Mouse (Mus musculus): ENCODE data around the gene Grid2.

Grid2 gene

GRCm38 (mm10) chr6:64063858-64064257 is 808.2 kb downstream of the Grid2 start:
- DNase-seq (ENCODE audit: low read depth, low spot score), result no peak

GRCm38 (mm10) chr6:64064704-64065103 is 809.0 kb downstream of the Grid2 start:
- no peak for DNase-seq (ENCODE audit: low read depth, low spot score)

GRCm38 (mm10) chr6:64073406-64073805 is 817.7 kb downstream of the Grid2 start:
- DNase-seq (ENCODE audit: low read depth, low spot score), result no peak

DNA sequence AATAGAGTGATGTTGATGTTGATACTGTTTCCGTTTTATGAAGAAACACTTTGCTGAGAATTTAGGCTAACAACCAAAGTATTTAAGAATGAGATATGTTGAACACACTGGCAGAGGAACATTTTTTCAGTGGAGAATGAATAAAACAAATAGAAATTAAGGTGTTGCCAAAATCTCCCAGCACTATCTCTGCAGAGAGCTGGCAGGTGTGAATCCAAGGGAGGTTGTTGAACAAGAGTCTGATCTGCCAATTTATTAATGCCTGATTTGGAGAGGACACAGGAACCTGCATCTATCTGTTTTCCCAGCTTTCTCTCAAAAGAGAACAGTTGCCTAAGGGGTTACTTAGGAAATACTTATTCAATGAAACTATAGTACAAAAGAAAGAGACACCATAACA is 822.2 kb downstream of the Grid2 start:
- DNase-seq (ENCODE audit: low read depth, low spot score), result no peak

DNA sequence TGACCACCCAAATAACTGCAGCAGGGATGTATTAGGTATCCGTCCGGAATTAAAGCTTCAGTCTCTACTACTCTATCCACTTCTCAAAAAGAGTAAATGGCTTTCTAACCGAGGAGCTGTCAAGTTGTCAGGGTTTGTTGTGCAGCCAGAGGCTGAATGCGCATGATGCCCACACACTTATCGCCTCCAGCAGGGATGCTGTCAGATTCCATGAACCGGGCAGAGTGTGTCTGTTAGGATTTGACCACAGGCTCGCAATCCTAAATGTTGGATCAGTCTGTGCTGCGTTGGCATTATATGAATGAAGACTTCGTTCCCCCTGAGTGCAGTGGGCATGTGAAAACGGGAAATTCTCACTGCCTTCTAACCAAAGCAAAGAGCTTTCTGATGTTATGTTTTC is 843.0 kb downstream of the Grid2 start:
- DNase-seq (ENCODE audit: low read depth, low spot score), result no peak

GRCm38 (mm10) chr6:64114594-64114993 is 858.9 kb downstream of the Grid2 start:
- no peak for DNase-seq (ENCODE audit: low read depth, low spot score)

GRCm38 (mm10) chr6:64136275-64136674 is 880.6 kb downstream of the Grid2 start:
- DNase-seq (ENCODE audit: low read depth, low spot score), result no peak

DNA sequence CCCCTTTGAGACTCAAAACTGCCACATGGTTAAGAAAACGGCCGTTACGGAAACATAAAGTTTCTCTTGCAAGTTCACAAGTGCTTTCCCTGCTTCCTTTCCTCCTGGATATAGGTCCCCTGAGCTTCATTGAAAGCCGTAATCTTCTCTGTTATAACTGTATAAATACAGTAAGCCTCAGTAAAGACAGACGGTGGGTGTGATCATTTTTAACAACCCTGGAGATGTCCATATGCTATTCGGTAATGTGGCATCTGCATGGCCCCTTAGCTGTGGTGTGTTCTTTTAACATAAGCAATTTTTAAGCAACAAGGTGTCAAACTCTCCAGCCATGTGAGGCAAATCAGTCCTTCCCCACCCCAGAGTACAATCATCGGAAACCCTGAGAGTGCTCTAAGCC is 892.9 kb downstream of the Grid2 start:
- DNase-seq (ENCODE audit: low read depth, low spot score), result no peak

DNA sequence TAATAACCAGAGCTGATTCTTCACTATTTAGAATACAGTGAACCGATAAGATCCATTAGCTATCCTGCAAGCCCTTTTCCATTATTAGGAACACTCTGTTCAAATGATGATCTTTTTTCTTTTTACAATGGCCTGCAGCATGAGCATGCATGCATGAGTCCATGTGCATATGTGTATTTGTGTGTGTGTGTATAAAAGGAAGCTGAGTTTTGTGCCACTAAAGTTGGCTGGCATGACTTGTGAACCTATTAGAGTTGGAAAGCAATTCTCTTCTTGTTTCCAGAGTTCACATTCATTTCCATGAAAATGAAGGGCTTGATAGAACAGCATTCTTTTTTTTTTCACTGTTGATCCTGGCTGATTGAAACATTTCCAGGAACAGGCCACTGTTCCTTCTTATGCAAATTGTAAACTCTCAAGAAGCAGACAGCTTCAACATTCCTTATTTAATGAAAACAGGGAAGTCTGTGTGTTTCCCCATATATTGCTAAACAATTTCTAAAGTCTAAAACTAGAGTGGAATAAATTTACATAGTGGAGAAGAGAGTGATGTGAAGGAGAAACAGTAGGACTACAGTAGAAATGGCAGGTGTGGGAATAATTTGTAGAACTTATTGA is 919.4 kb downstream of the Grid2 start:
- no peak for DNase-seq (ENCODE audit: low read depth, low spot score)

DNA sequence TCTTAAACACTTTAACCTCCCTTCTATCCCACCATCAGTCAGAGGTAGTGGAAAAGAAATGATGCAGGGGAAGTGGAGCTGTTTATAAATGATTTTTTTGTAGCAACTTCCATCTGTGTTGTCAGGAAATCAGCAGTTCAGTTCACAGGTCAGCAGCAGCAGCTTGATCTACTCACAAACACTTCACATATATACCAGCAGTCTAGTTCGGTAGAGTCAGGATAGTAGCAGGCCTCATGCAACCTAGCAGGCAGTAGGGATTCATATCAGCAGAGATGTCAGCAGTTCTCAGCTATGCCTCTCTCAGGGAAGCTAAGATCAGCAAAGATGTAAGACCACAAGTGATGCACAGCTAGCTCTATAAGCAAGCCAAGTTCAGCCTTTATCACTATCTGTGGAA is 938.0 kb downstream of the Grid2 start:
- DNase-seq (ENCODE audit: low read depth, low spot score), result no peak

DNA sequence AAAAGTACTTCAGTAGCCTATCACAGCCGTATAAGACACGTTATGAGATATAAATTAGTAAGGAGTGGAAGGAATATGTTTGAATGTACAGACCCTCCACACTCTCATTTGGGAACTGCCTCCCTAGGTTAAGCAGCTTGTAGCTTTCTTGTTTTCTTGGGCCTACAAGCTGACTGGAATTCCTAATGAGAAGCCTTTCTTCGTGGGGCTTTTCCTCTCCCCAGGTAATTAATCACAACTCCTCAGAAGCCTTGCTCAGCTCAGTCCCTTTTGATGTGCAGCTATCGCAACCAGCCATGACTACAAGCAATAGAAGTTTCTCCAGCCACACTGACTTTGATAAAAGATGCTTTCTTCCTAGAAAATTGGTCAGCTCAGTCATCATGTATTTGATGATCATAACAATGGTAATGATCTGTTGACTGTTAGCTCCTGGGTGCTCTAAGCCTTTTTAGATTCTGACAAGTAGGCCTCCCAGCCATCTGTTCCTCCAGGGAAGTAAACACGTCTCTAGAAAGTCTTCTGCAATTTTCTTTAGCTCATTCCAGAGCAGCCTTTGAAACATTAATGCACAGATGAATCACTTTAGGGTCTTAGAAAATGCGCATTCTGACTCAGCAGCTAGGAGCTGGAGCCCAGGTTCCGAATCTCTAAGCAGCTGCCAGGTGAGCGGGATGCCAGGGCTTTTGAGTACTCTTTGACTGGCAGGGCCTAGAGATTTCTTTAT is 946.9 kb downstream of the Grid2 start:
- DNase-seq (ENCODE audit: low read depth, low spot score), result no peak

DNA sequence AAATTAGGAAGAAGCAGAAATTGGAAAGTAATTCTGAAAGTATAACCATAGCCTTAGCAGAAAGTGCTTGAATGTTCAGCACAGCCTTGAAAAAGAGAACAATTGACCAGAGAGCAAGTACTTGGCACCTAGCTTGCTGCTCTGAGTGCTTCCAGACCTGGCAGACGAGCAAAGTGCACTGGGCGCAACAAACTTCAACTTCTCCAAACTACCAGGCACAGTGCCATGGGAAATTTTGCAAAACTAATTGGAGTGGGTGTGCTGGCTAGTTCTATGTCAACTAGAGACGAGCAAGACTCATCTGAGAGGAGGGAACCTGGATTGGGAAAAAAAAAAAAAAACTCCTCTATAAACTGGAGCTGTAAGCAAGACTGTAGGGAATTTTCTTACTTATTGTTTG is 980.7 kb downstream of the Grid2 start:
- DNase-seq (ENCODE audit: low read depth, low spot score), result no peak

GRCm38 (mm10) chr6:64240526-64240925 is 984.9 kb downstream of the Grid2 start:
- no peak for DNase-seq (ENCODE audit: low read depth, low spot score)

GRCm38 (mm10) chr6:64245951-64246350 is 990.3 kb downstream of the Grid2 start:
- DNase-seq (ENCODE audit: low read depth, low spot score), result no peak

- DNase-seq (ENCODE audit: low read depth, low spot score), result no peak
These were observed 995.4 kb downstream of the Grid2 start for GRCm38 (mm10) chr6:64251041-64251440.

DNA sequence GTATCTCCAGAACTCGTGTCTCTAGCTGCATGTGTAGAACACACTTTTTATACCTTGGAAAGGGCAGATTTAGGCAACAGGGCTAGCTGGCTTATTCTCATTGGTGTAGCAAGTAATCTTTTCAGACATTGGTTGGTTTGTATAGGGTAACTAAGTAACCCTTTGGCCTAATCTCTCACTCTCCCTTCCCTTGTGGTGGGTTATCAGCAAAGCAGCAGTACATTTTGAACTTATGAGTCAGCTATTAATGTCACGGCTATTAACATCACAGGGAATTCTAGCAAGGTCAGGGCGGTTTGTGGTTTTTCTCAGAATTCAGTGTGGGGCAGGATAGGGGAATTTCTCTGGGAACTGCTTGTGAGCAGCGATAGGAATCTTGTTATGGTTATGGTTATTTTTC is 1007.8 kb downstream of the Grid2 start:
- DNase-seq (ENCODE audit: low read depth, low spot score), result no peak

DNA sequence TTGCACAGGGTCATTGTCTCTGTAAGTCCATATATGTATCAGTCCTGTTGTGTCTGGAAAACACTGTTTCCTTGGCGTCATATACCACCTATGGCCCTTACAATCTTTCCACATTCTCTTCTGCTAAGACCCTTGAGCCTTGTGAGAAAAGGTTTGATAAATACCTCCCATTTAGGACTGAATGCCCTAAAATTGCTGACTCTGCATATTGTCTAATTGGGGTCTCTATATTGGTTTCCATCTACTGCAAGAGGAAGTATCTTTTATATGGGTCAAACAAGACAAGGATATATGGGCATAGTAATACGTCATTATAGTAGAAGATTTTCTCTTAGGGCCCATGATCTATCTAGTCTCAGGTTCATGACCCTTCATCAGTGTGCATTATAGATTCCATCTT is 1008.5 kb downstream of the Grid2 start:
- no peak for DNase-seq (ENCODE audit: low read depth, low spot score)

- no peak for DNase-seq (ENCODE audit: low read depth, low spot score)
These were observed 1018.8 kb downstream of the Grid2 start for GRCm38 (mm10) chr6:64274319-64275114.

GRCm38 (mm10) chr6:64279927-64280326 is 1024.3 kb downstream of the Grid2 start:
- DNase-seq (ENCODE audit: low read depth, low spot score), result no peak

- no peak for DNase-seq (ENCODE audit: low read depth, low spot score)
These were observed 1038.1 kb downstream of the Grid2 start for GRCm38 (mm10) chr6:64293761-64294160.

DNA sequence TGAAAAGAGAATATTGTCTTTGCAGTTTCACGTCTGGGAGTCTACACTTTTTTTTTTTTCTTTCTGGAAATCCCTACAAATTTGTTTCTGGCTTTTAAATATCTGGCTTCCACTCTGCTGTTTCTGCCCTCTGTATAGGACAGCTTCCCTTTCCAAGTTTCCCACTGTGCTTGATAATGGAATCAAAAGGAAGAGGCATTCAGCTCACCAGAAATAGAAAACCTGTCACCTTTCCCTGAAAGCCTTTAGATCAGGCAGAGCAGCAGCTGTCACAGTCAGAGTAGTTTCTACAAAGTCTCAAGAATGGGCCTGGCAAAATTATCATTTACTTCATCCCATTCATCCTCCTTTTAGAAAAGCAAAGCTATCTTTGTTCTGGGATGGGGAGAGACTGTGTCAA is 1042.0 kb downstream of the Grid2 start:
- no peak for DNase-seq (ENCODE audit: low read depth, low spot score)

DNA sequence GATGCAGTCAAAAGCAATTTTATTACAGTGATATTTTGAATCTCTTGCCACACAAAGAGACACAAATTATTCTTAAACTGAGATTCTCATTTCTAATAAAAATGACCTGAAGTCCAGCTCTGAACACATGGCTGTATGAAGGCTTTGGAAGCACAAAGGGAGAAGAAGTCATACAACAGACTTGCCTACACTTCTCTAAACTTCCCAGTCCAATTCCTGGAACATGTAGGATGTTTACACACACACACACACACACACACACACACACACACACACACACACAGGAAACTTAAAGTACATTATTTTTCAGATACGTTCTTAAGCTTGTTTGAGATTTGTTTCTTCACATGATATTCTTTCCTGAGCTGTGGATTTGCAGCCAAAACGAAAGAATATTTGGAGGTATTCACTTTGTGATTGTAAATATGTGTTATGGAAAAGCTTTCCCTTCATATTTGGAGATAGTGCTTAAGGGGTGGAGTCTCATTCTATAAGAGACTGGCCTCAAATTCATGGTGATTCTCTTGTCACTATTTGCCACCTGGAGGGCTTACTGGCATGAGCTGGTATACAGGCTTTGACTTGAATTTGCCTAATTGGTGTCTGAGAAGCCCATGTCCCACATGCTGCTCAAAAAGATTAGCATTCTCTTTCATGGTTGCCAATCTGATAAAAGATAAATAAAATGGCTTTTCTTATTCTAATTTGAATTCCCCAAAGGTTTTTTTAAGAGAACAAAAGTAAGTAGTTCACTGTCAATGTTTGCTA is 1049.2 kb downstream of the Grid2 start:
- DNase-seq (ENCODE audit: low read depth, low spot score), result no peak

All from WW6 (cell line).